Mouse (Mus musculus): ENCODE measurements at regions not wholly inside any gene's neighbourhood (a gene's known extent, or its start where the extent isn't known, plus 50 kb on each side); places are given as distances from the start of the nearest gene placed in this dataset.

GRCm38 (mm10) chr5:18447665-18448329 lies 87.6 kb upstream of the Gnai1 start:
- TF ChIP-seq MXI1 (IDR thresholded peaks at IDR 0.05; ENCODE audit: low read depth, low read length) (no peak), CHD2 (IDR thresholded peaks at IDR 0.05; ENCODE audit: low read length) (no peak)
